Mouse (Mus musculus) forebrain, embryonic 10.5 days (tissue): Measurements from ENCODE around the gene Neurod4. TPM values are rescaled to one million over a fixed set of nuclear protein-coding genes. Genes with fewer than 3 reads are reported as not detected.
A peak's percentile ranks its signal among the peaks of the same experiment; 100 is the strongest.
"Not testable (repeated sequence)": the region's sequence is repeated elsewhere in the genome, so short reads cannot be mapped to it uniquely, and the experiment has no call there.

ENCODE experiments used
- DNase-seq: peaks from one replicate; pipeline ENCODE4 v3.0.0-alpha.2; 2017; ENCODE audit warnings: low spot score; ENCODE audit errors: extremely low spot score
- H3K27ac ChIP-seq: fragments of 300-500 bp; sonication (generic); 2 replicates; pipeline ENCODE4 v1.5.1; 2016; ENCODE audit warnings: mild to moderate bottlenecking
- H3K27me3 ChIP-seq: fragments of 300-500 bp; sonication (generic); 2 replicates; pipeline ENCODE4 v1.6.1; 2016; ENCODE audit warnings: mild to moderate bottlenecking; ENCODE audit not compliant: poor library complexity, severe bottlenecking
- H3K36me3 ChIP-seq: fragments of 300-500 bp; sonication (generic); replicated peaks from 2 replicates; pipeline ENCODE4 v1.6.1; 2016; ENCODE audit warnings: mild to moderate bottlenecking, moderate library complexity
- H3K4me1 ChIP-seq: fragments of 300-500 bp; sonication (generic); 2 replicates; pipeline ENCODE4 v1.6.1; 2016
- H3K4me3 ChIP-seq: fragments of 300-500 bp; sonication (generic); 2 replicates; pipeline ENCODE4 v1.5.1; 2016; ENCODE audit warnings: mild to moderate bottlenecking, moderate library complexity
- H3K9me3 ChIP-seq: fragments of 300-500 bp; sonication (generic); 2 replicates; pipeline ENCODE4 v1.6.1; 2016; ENCODE audit warnings: mild to moderate bottlenecking, moderate library complexity
- WGBS: fragments of 180-500 bp; shearing (Covaris S2); methylation state at CpG from one replicate; pipeline ENCODE4 v1.1.7; 2016; 5-methylcytosine and 5-hydroxymethylcytosine counted together
- polyA plus RNA-seq: library from polyadenylated mRNA; unstranded; fragments of >200 nt; fragmentation: Nextera tagmentation; extraction: Ambion mirVana; gene quantifications from 2 replicates; pipeline ENCODE4 v1.2.1, GENCODE M21; 2016

Neurod4 gene
- polyA plus RNA-seq = 2.6 and 3.0 TPM in 2 replicates

GRCm38 (mm10) chr10:130280066-130280465 is at the start of gene Neurod4:
Neurod4 (minus strand) TSS chr10:130280240.
- peak; percentile 58 for DNase-seq
- no peak within 1 kb of the TSS for H3K27ac ChIP-seq
- under 1% methylated on average over 7 of the region's 7 CpGs for WGBS

GRCm38 (mm10) chr10:130324243-130324642 is 44.2 kb upstream of the Neurod4 start:
- no peak overlapping the region for H3K4me3 ChIP-seq
- no peaks in the 10 kb centered on the region for H3K27me3 ChIP-seq
- H3K9me3 ChIP-seq = no peaks in the 10 kb centered on the region
- H3K4me1 ChIP-seq = no peaks in the 10 kb centered on the region
- no peak overlapping the region for H3K27ac ChIP-seq
- 85% methylated on average over 4 of the region's 4 CpGs for WGBS
- H3K36me3 ChIP-seq = no peaks in the 10 kb centered on the region
- DNase-seq = no peak

More at GRCm38 (mm10) chr10:130280066-130280465, at the start of gene Neurod4:
- H3K4me1 ChIP-seq = peaks cover 23% of the 10 kb centered on the region
- H3K9me3 ChIP-seq = no peaks in the 10 kb centered on the region
- H3K4me3 ChIP-seq = peak within 1 kb of the TSS; percentile 8; the same call in 1 of the 2 replicates
- no peaks in the 10 kb centered on the region for H3K36me3 ChIP-seq
- H3K27me3 ChIP-seq = no peaks in the 10 kb centered on the region

GRCm38 (mm10) chr10:130322637-130323036 is 42.6 kb upstream of the Neurod4 start, which contains the start of gene Tespa1:
Tespa1 (plus strand) TSS chr10:130322870.
- 87% methylated on average over 5 of the region's 5 CpGs for WGBS
- no peaks in the 10 kb centered on the region for H3K27me3 ChIP-seq
- H3K27ac ChIP-seq = no peak within 1 kb of the TSS
- no peaks in the 10 kb centered on the region for H3K9me3 ChIP-seq
- no peaks in the 10 kb centered on the region for H3K4me1 ChIP-seq
- H3K4me3 ChIP-seq = no peak within 1 kb of the TSS
- DNase-seq = no peak
- H3K36me3 ChIP-seq = no peaks in the 10 kb centered on the region

- Histone ChIP-seq H3K27me3 (no peaks in the 10 kb centered on the region), H3K36me3 (no peaks in the 10 kb centered on the region), H3K9me3 (no peaks in the 10 kb centered on the region), H3K4me1 (no peaks in the 10 kb centered on the region), H3K4me3 (no peak overlapping the region), H3K27ac (no peak overlapping the region)
- DNase-seq = no peak
Measured at GRCm38 (mm10) chr10:130322062-130322461, 42.0 kb upstream of the Neurod4 start.

GRCm38 (mm10) chr10:130320715-130321114 is 40.7 kb upstream of the Neurod4 start:
- Histone ChIP-seq H3K9me3 (no peaks in the 10 kb centered on the region), H3K4me3 (no peak overlapping the region), H3K27me3 (no peaks in the 10 kb centered on the region), H3K36me3 (no peaks in the 10 kb centered on the region), H3K4me1 (no peaks in the 10 kb centered on the region), H3K27ac (no peak overlapping the region)
- WGBS = 88% methylated on average over 2 of the region's 2 CpGs
- DNase-seq = no peak

GRCm38 (mm10) chr10:130318720-130319119 is 38.7 kb upstream of the Neurod4 start:
- WGBS = 80% methylated on average over 4 of the region's 4 CpGs
- Histone ChIP-seq H3K27me3 (no peaks in the 10 kb centered on the region), H3K9me3 (no peaks in the 10 kb centered on the region), H3K4me1 (no peaks in the 10 kb centered on the region), H3K36me3 (no peaks in the 10 kb centered on the region), H3K4me3 (no peak overlapping the region), H3K27ac (no peak overlapping the region)
- no peak for DNase-seq

- no peak for DNase-seq
- Histone ChIP-seq H3K4me3 (no peak overlapping the region), H3K9me3 (no peaks in the 10 kb centered on the region), H3K36me3 (no peaks in the 10 kb centered on the region), H3K27ac (no peak overlapping the region), H3K4me1 (no peaks in the 10 kb centered on the region), H3K27me3 (no peaks in the 10 kb centered on the region)
Measured at GRCm38 (mm10) chr10:130315846-130316245, 35.8 kb upstream of the Neurod4 start.

- 85% methylated on average over 2 of the region's 2 CpGs for WGBS
- Histone ChIP-seq H3K4me3 (no peak overlapping the region), H3K27ac (no peak overlapping the region), H3K9me3 (no peaks in the 10 kb centered on the region), H3K4me1 (no peaks in the 10 kb centered on the region), H3K36me3 (no peaks in the 10 kb centered on the region), H3K27me3 (no peaks in the 10 kb centered on the region)
- no peak for DNase-seq
Measured at GRCm38 (mm10) chr10:130314110-130314829, 34.2 kb upstream of the Neurod4 start.

- Histone ChIP-seq H3K27me3 (no peaks in the 10 kb centered on the region), H3K36me3 (no peaks in the 10 kb centered on the region), H3K9me3 (no peaks in the 10 kb centered on the region), H3K27ac (no peak overlapping the region), H3K4me1 (no peaks in the 10 kb centered on the region), H3K4me3 (no peak overlapping the region)
- 72% methylated on average over 1 of the region's 1 CpGs for WGBS
- no peak for DNase-seq
Measured at GRCm38 (mm10) chr10:130313531-130313930, 33.5 kb upstream of the Neurod4 start.

GRCm38 (mm10) chr10:130311534-130312227 is 31.6 kb upstream of the Neurod4 start:
- Histone ChIP-seq H3K27me3 (no peaks in the 10 kb centered on the region), H3K27ac (no peak overlapping the region), H3K4me1 (no peaks in the 10 kb centered on the region), H3K4me3 (no peak overlapping the region), H3K9me3 (no peaks in the 10 kb centered on the region), H3K36me3 (no peaks in the 10 kb centered on the region)
- 87% methylated on average over 2 of the region's 2 CpGs for WGBS
- no peak for DNase-seq

- not testable (repeated sequence) for H3K36me3 ChIP-seq, DNase-seq, H3K4me3 ChIP-seq, H3K4me1 ChIP-seq, H3K9me3 ChIP-seq, H3K27me3 ChIP-seq, H3K27ac ChIP-seq
- 74% methylated on average over 4 of the region's 5 CpGs for whole genome bisulfite sequencing
Measured at GRCm38 (mm10) chr10:130304138-130304537, 24.1 kb upstream of the Neurod4 start.

GRCm38 (mm10) chr10:130298748-130299147 is 18.7 kb upstream of the Neurod4 start:
- not testable (repeated sequence) for H3K9me3 ChIP-seq, H3K27ac ChIP-seq, DNase-seq, H3K4me1 ChIP-seq, H3K4me3 ChIP-seq, H3K36me3 ChIP-seq, H3K27me3 ChIP-seq
- 17% methylated on average over 4 of the region's 4 CpGs for WGBS

GRCm38 (mm10) chr10:130293741-130294408 is 13.8 kb upstream of the Neurod4 start:
- no peak overlapping the region for H3K27ac ChIP-seq
- 15% methylated on average over 3 of the region's 3 CpGs for WGBS
- no peak overlapping the region for H3K4me3 ChIP-seq
- no peak for DNase-seq
- H3K36me3 ChIP-seq = no peaks in the 10 kb centered on the region
- no peaks in the 10 kb centered on the region for H3K9me3 ChIP-seq
- peaks cover 15% of the 10 kb centered on the region for H3K4me1 ChIP-seq
- H3K27me3 ChIP-seq = no peaks in the 10 kb centered on the region
